Mouse (Mus musculus) MEL (cell line): ENCODE measurements around the gene Gm20489. TPM values are rescaled to one million over a fixed set of nuclear protein-coding genes. Genes with fewer than 3 reads are reported as not detected.

Source experiments
- DNase-seq: peaks from one replicate; pipeline ENCODE4 v3.0.0; 2011; ENCODE audit warnings: low read depth, low spot score
- H3K27ac ChIP-seq: 2 replicates; pipeline ENCODE4 v1.5.1; 2012; ENCODE audit warnings: low read depth, mild to moderate bottlenecking, control low read depth, low read length, moderate library complexity; ENCODE audit not compliant: control insufficient read depth
- H3K27me3 ChIP-seq, 2 experiments: fragments of 150-350 bp in 1 of 2; sonication (generic) in 1 of 2; 2 replicates each; pipeline ENCODE4 v1.6.1; 2012; ENCODE audit warnings: low read length in 2 of 2, mild to moderate bottlenecking in 2 of 2, improper control_type of control experiment in 1 of 2, moderate library complexity in 1 of 2; ENCODE audit not compliant: insufficient read depth in 2 of 2, control insufficient read depth in 1 of 2
- H3K36me3 ChIP-seq, 2 experiments: 2 replicates each; pipeline ENCODE4 v1.6.1; 2012 to 2014; ENCODE audit warnings: low read length in 2 of 2, improper control_type of control experiment in 1 of 2, inconsistent platforms in 1 of 2, mild to moderate bottlenecking in 1 of 2; ENCODE audit not compliant: insufficient read depth in 2 of 2, control insufficient read depth in 1 of 2
- H3K4me1 ChIP-seq, 2 experiments: fragments of 150-350 bp in 1 of 2; sonication (generic) in 1 of 2; 2 replicates each; pipeline ENCODE4 v1.6.1; 2012; ENCODE audit warnings: low read length in 2 of 2, improper control_type of control experiment in 1 of 2, mild to moderate bottlenecking in 1 of 2; ENCODE audit not compliant: insufficient read depth in 2 of 2, control insufficient read depth in 1 of 2
- H3K4me3 ChIP-seq, 2 experiments: fragments of 150-350 bp in 1 of 2; sonication (generic) in 1 of 2; 2 replicates each; pipeline ENCODE4 v1.5.1; 2012; ENCODE audit warnings: low read depth in 2 of 2, low read length in 2 of 2, mild to moderate bottlenecking in 2 of 2, moderate library complexity in 2 of 2, control low read depth in 1 of 2, improper control_type of control experiment in 1 of 2; ENCODE audit not compliant: control insufficient read depth in 1 of 2, insufficient read depth in 1 of 2
- H3K79me2 ChIP-seq: 2 replicates; pipeline ENCODE4 v1.6.1; 2012; ENCODE audit warnings: mild to moderate bottlenecking, low read length, moderate library complexity; ENCODE audit not compliant: control insufficient read depth, poor library complexity, insufficient read depth
- H3K9ac ChIP-seq: 2 replicates; pipeline ENCODE4 v1.6.1; 2012; ENCODE audit warnings: low read depth, mild to moderate bottlenecking, control low read depth, low read length, moderate library complexity; ENCODE audit not compliant: control insufficient read depth, poor library complexity, severe bottlenecking
- H3K9me3 ChIP-seq: fragments of 150-350 bp; sonication (generic); replicated peaks from 2 replicates; pipeline ENCODE4 v1.6.1; 2012; ENCODE audit warnings: mild to moderate bottlenecking, low read length, improper control_type of control experiment, moderate library complexity; ENCODE audit not compliant: insufficient read depth
- ELF1 ChIP-seq: IDR thresholded peaks from 2 replicates; pipeline ENCODE4 v1.6.1; 2014; ENCODE audit warnings: low read depth, mild to moderate bottlenecking, inconsistent platforms, low read length, improper control_type of control experiment, moderate library complexity
- GABPA ChIP-seq: IDR thresholded peaks from 2 replicates; pipeline ENCODE4 v1.6.1; 2012; ENCODE audit warnings: low read depth, mild to moderate bottlenecking, inconsistent platforms, low read length, improper control_type of control experiment, moderate library complexity
- HCFC1 ChIP-seq: IDR thresholded peaks from 2 replicates; pipeline ENCODE4 v1.6.1; 2012; ENCODE audit warnings: low read depth, mild to moderate bottlenecking, inconsistent platforms, low read length, improper control_type of control experiment, moderate library complexity
- KAT2A ChIP-seq: conservative IDR thresholded peaks from 2 replicates; pipeline ENCODE4 v1.6.1; 2012; ENCODE audit warnings: low read depth, low read length, improper control_type of control experiment, inconsistent platforms
- MAZ ChIP-seq: IDR thresholded peaks from 2 replicates; pipeline ENCODE4 v1.6.1; 2012; ENCODE audit warnings: low read depth, mild to moderate bottlenecking, inconsistent platforms, low read length, improper control_type of control experiment
- MYB ChIP-seq: IDR thresholded peaks from 2 replicates; pipeline ENCODE4 v1.6.1; 2011; ENCODE audit warnings: mild to moderate bottlenecking, low read depth, low read length, improper control_type of control experiment
- MYC ChIP-seq: IDR thresholded peaks from 2 replicates; pipeline ENCODE4 v1.6.1; 2011; ENCODE audit warnings: low read depth, mild to moderate bottlenecking, low read length, improper control_type of control experiment, moderate library complexity
- NELFE ChIP-seq: IDR thresholded peaks from 2 replicates; pipeline ENCODE4 v1.6.1; 2011; ENCODE audit warnings: low read depth, low read length, improper control_type of control experiment
- NRF1 ChIP-seq: IDR thresholded peaks from 2 replicates; pipeline ENCODE4 v1.6.1; 2014; ENCODE audit warnings: low read depth, mild to moderate bottlenecking, inconsistent platforms, low read length, improper control_type of control experiment, moderate library complexity; ENCODE audit not compliant: poor library complexity, insufficient read depth, severe bottlenecking
- POLR2A ChIP-seq, 2 experiments: IDR thresholded peaks; 2 replicates each; pipeline ENCODE4 v1.6.1; 2011 to 2012; ENCODE audit warnings: low read length in 2 of 2, mild to moderate bottlenecking in 2 of 2, control low read depth in 1 of 2, improper control_type of control experiment in 1 of 2, low read depth in 1 of 2, moderate library complexity in 1 of 2; ENCODE audit not compliant: control insufficient read depth in 1 of 2, insufficient read depth in 1 of 2, poor library complexity in 1 of 2
- POLR2AphosphoS2 ChIP-seq: IDR thresholded peaks from 2 replicates; pipeline ENCODE4 v1.6.1; 2011; ENCODE audit warnings: low read length, improper control_type of control experiment
- SIN3A ChIP-seq: IDR thresholded peaks from 2 replicates; pipeline ENCODE4 v1.6.1; 2012; ENCODE audit warnings: low read length, improper control_type of control experiment, inconsistent platforms
- SMC3 ChIP-seq: IDR thresholded peaks from 2 replicates; pipeline ENCODE4 v1.6.1; 2011; ENCODE audit warnings: low read depth, low read length, improper control_type of control experiment
- TAL1 ChIP-seq: IDR thresholded peaks from 2 replicates; pipeline ENCODE4 v1.6.1; 2012; ENCODE audit warnings: mild to moderate bottlenecking, inconsistent platforms, low read length, moderate library complexity, mixed read lengths
- TBP ChIP-seq: IDR thresholded peaks from 2 replicates; pipeline ENCODE4 v1.8.0; 2011; ENCODE audit warnings: low read depth, low read length, improper control_type of control experiment
- TCF12 ChIP-seq: IDR thresholded peaks from 2 replicates; pipeline ENCODE4 v1.6.1; 2014; ENCODE audit warnings: low read depth, mild to moderate bottlenecking, inconsistent platforms, low read length, improper control_type of control experiment, moderate library complexity
- USF1 ChIP-seq: IDR thresholded peaks from 2 replicates; pipeline ENCODE4 v1.6.1; 2014; ENCODE audit warnings: low read depth, mild to moderate bottlenecking, inconsistent platforms, low read length, improper control_type of control experiment, moderate library complexity
- ZKSCAN1 ChIP-seq: IDR thresholded peaks from 2 replicates; pipeline ENCODE4 v1.6.1; 2012; ENCODE audit warnings: low read depth, mild to moderate bottlenecking, inconsistent platforms, low read length, improper control_type of control experiment, moderate library complexity
- polyA plus RNA-seq, 2 experiments: library from polyadenylated mRNA; stranded (reverse) in 1 of 2; unstranded in 1 of 2; fragments of >175 nt in 1 of 2; fragments of >200 nt in 1 of 2; gene quantifications; 2 replicates each; pipeline versions ENCODE4 v1.2.1 to v1.2.4; 2012; ENCODE audit warnings: low replicate concordance in 2 of 2, low read depth in 1 of 2; ENCODE audit not compliant: insufficient read length in 2 of 2, insufficient read depth in 1 of 2, missing spikeins in 1 of 2
- total RNA-seq: library from RNA; depleted of rRNA; stranded (reverse); fragments of 300-350 nt; gene quantifications from 2 replicates; pipeline ENCODE4 v1.2.3, GENCODE M21; 2012

Gene Gm20489
- total and polyA plus RNA-seq, 3 experiments = not detected

DNA sequence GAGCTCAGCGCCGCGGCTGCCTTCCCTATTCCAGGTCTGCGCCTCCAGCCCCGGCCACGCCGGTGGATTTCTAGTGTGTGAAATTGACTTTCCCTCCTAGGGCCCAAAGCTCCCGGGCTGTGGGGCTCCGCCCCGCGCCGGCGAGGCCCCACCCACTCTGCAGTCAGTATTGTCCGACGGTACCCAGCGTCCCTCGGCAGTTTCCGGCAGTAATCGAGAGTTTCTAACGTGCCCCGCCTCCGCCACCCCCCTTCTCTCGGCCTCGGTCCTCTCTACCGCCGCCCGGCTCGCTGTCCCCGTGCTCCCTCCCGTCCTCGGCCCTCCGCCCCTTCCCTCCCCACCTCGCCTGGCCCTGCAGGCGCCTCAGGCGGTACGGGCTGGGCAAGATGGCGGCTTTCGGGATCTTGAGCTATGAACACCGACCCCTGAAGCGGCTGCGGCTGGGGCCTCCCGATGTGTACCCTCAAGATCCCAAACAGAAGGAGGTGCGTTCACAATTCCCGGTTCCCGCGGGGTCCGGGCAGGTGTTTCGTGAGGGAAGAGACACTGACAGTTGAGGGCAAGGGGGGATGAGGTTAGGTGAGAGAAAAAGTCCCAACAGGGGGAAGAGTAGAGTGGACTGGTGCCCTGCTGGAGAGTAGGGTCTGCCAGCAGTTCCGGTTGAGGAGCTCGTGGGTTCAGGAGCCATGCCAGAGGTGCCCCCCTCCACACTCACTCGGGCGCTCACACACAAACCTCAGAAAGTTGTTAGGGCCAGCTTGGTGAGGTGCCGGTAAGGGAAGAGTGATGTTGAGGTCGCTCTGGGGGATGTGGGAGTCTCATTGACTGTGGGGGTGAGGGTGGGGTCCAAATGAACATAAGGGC lies 5.3 kb upstream of the Gm20489 start, which contains the start of gene Med12 (continued):
- TF ChIP-seq POLR2A (IDR thresholded peaks at IDR 0.05; ENCODE audit: control insufficient read depth in 1 of 2, insufficient read depth in 1 of 2, low read depth in 1 of 2, low read length in 2 of 2, poor library complexity in 1 of 2) (peak in 1 of 2 experiments; percentile 78; a peak in 3 of 4 replicates), MYC (no peak), TAL1 (no peak), SIN3A (peak; percentile 46; the same call in 1 of the 2 replicates), ELF1 (no peak), USF1 (no peak)

DNA sequence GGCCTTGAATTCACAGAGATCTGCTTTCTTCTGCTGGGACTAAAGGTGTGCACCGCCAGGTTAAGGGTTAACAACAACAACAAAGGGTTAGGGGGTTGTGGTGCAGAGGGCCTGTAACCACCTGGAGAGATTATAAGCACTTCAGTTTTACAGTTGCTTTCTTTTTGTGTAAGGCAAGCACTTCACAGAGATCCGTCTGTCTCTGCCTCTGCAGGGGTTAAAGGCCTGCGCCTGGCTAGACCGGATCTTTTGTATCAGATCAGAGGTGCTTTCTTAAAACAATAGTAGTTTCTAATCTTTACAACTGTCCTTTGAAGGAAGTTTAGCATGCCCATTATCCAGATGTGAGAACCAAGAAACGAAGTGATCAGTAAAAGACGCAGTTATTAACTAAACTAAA lies 4.6 kb upstream of the Gm20489 start:
- Histone ChIP-seq H3K79me2 (peaks cover 8% of the 10 kb centered on the region), H3K9me3 (no peaks in the 10 kb centered on the region), H3K27me3 (no peaks in the 10 kb centered on the region), H3K9ac (peak overlapping the region; percentile 99), H3K27ac (peak overlapping the region; percentile 61), H3K4me3 (peak overlapping the region; percentile 38 to 47), H3K36me3 (peaks cover 0 to 6% of the 10 kb centered on the region in 2 experiments; a peak in 3 of 4 replicates), H3K4me1 (peaks cover 1 to 9% of the 10 kb centered on the region in 2 experiments; a peak in 3 of 4 replicates)
- TF ChIP-seq TCF12 (no peak), SIN3A (no peak), MAZ (no peak), SMC3 (no peak), NRF1 (no peak), MYB (no peak), MYC (no peak), ELF1 (no peak), TAL1 (no peak)
- no peak for DNase-seq

DNA sequence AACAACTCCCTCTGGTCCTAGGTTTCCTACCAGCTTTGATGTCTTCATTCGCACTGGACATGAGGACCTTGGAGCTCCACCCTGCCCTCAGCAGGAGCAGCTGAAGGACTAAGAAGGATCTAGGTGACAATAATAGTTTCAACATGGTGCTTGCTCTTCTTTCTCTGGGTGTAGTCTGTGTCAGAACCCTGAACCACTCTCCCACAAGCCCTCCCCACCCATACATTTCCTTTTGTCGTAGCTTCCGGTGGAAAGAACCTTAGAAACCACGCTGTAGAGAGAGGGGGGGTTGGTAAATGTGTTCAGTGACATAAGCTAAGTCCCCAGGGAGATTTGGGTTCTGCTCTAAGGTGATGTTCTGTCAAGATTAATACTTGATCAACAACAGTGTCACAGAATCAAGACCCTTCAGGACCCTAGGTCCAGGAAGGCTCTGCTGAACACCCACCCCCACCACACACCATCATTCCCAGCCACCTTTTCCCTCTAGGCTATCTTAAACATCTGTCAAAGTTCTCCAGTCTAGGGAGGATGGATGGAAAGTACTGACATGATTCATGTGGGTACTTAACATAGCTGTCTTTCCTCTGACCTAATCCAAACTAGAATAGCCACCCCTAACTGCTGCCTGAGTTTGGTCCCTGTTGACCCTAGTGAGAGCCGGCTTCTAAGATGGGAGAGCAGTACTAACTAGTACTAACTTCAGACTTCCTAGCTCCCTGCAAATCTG lies 633 bp downstream of the Gm20489 start, which contains the start of gene Il2rg:
Gene Il2rg (minus strand): TSS at position 231 of the 730 bp plus-strand sequence.
- no peaks in the 10 kb centered on the region for H3K9me3 ChIP-seq
- 0 out of 2 replicates have a peak within 1 kb of the TSS, but pooled peaks have one; percentile 4 for H3K27ac ChIP-seq
- peaks cover 5 to 10% of the 10 kb centered on the region in 2 experiments; a peak in 3 of 4 replicates for H3K4me1 ChIP-seq
- peaks cover 0 to 7% of the 10 kb centered on the region in 2 experiments; a peak in 2 of 4 replicates for H3K36me3 ChIP-seq
- H3K9ac ChIP-seq = peak within 1 kb of the TSS; percentile 31
- no peak for TF ChIP-seq SMC3
- no peak for TF ChIP-seq HCFC1
- TF ChIP-seq TBP = no peak
- no peak for TF ChIP-seq KAT2A
- TF ChIP-seq NRF1 = no peak
- no peak for TF ChIP-seq POLR2AphosphoS2
- TF ChIP-seq MAZ = no peak
- TF ChIP-seq ELF1 = no peak
- no peak for TF ChIP-seq GABPA
- no peak for TF ChIP-seq MYC
- TF ChIP-seq ZKSCAN1 = no peak
- no peak for TF ChIP-seq SIN3A
- no peak for TF ChIP-seq NELFE
- TF ChIP-seq, all 39 proteins: peak for 0
- Histone ChIP-seq H3K79me2 (no peaks in the 10 kb centered on the region), H3K27me3 (no peaks in the 10 kb centered on the region), H3K4me3 (peak within 1 kb of the TSS; percentile 22 to 33; a peak in 3 of 4 replicates)
- no peak for DNase-seq
